Mouse (Mus musculus) kidney, embryonic 16.5 days (tissue): ENCODE measurements around the gene Uchl4. TPM values are rescaled to one million over a fixed set of nuclear protein-coding genes. Genes with fewer than 3 reads are reported as not detected.

ENCODE experiments used
- ATAC-seq: fragments of 200-750 bp; cut with Nextera tagmentation; 2 replicates; pipeline ENCODE4 v1.8.0; 2017; ENCODE audit warnings: moderate TSS enrichment; ENCODE audit not compliant: low FRiP score, low TSS enrichment
- H3K27ac ChIP-seq: fragments of 300-500 bp; sonication (generic); 2 replicates; pipeline ENCODE4 v1.5.1; 2014; ENCODE audit warnings: low read length
- H3K27me3 ChIP-seq: fragments of 300-500 bp; sonication (generic); 2 replicates; pipeline ENCODE4 v1.6.1; 2014; ENCODE audit warnings: low read length, control low read depth, mixed read lengths; ENCODE audit not compliant: insufficient read depth
- H3K36me3 ChIP-seq: fragments of 300-500 bp; sonication (generic); 2 replicates; pipeline ENCODE4 v1.6.1; 2014; ENCODE audit warnings: low read length, control low read depth, mixed read lengths; ENCODE audit not compliant: insufficient read depth
- H3K4me1 ChIP-seq: fragments of 300-500 bp; sonication (generic); 2 replicates; pipeline ENCODE4 v1.6.1; 2014; ENCODE audit warnings: low read length, control low read depth, mixed read lengths; ENCODE audit not compliant: insufficient read depth
- H3K4me2 ChIP-seq: fragments of 300-500 bp; sonication (generic); replicated peaks from 2 replicates; pipeline ENCODE4 v1.6.1; 2014; ENCODE audit warnings: low read depth, low read length
- H3K4me3 ChIP-seq: fragments of 300-500 bp; sonication (generic); 2 replicates; pipeline ENCODE4 v1.5.1; 2014; ENCODE audit warnings: mild to moderate bottlenecking, low read length
- H3K9ac ChIP-seq: fragments of 300-500 bp; sonication (generic); replicated peaks from 2 replicates; pipeline ENCODE4 v1.6.1; 2014; ENCODE audit warnings: low read length
- H3K9me3 ChIP-seq: fragments of 300-500 bp; sonication (generic); 2 replicates; pipeline ENCODE4 v1.6.1; 2016; ENCODE audit warnings: low read length, control low read depth
- WGBS: fragments of 180-500 bp; shearing (Covaris S2); extraction: QIAGEN DNeasy Blood & Tissue Kit; methylation state at CpG from one replicate; pipeline ENCODE4 v1.1.7; 2014; 5-methylcytosine and 5-hydroxymethylcytosine counted together
- polyA plus RNA-seq: library from polyadenylated mRNA; unstranded; fragments of >200 nt; fragmentation: Nextera tagmentation; extraction: Ambion mirVana; gene quantifications from 2 replicates; pipeline ENCODE4 v1.2.1, GENCODE M21; 2015

Uchl4 gene
- polyA plus RNA-seq, 1 experiment from 2014 or later = 2.4 TPM

- Histone ChIP-seq H3K9ac (no peak overlapping the region), H3K4me3 (no peak overlapping the region), H3K4me2 (no peak overlapping the region), H3K4me1 (peaks cover 23% of the 10 kb centered on the region), H3K27ac (peak overlapping the region; percentile 25; the same call in 1 of the 2 replicates), H3K9me3 (no peaks in the 10 kb centered on the region), H3K27me3 (no peaks in the 10 kb centered on the region), H3K36me3 (no peaks in the 10 kb centered on the region)
- 63% methylated on average over 6 of the region's 6 CpGs for WGBS
- ATAC-seq = no peak
Observed at GRCm38 (mm10) chr9:64242381-64242831, 7.4 kb downstream of the Uchl4 start.

- no peaks in the 10 kb centered on the region for H3K9me3 ChIP-seq
- WGBS = 100% methylated on average over 1 of the region's 1 CpGs
- H3K4me2 ChIP-seq = no peak overlapping the region
- no peak for ATAC-seq
- H3K4me3 ChIP-seq = no peak overlapping the region
- H3K27me3 ChIP-seq = no peaks in the 10 kb centered on the region
- no peak overlapping the region for H3K27ac ChIP-seq
- H3K9ac ChIP-seq = no peak overlapping the region
- H3K36me3 ChIP-seq = no peaks in the 10 kb centered on the region
- H3K4me1 ChIP-seq = peaks cover 14% of the 10 kb centered on the region
Observed at GRCm38 (mm10) chr9:64249371-64249770, 14.4 kb downstream of the Uchl4 start.

GRCm38 (mm10) chr9:64250111-64250730 lies 15.2 kb downstream of the Uchl4 start:
- Histone ChIP-seq H3K4me1 (peaks cover 14% of the 10 kb centered on the region), H3K9ac (no peak overlapping the region), H3K27ac (no peak overlapping the region), H3K4me3 (no peak overlapping the region), H3K36me3 (no peaks in the 10 kb centered on the region), H3K4me2 (no peak overlapping the region), H3K27me3 (no peaks in the 10 kb centered on the region), H3K9me3 (no peaks in the 10 kb centered on the region)
- no peak for ATAC-seq

GRCm38 (mm10) chr9:64252591-64253020 lies 17.6 kb downstream of the Uchl4 start:
- peak overlapping the region; percentile 66 for H3K4me2 ChIP-seq
- H3K27me3 ChIP-seq = no peaks in the 10 kb centered on the region
- H3K27ac ChIP-seq = peak overlapping the region; percentile 97
- peak; percentile 17; the same call in 1 of the 2 replicates for ATAC-seq
- WGBS = under 1% methylated on average over 16 of the region's 16 CpGs
- peaks cover 14% of the 10 kb centered on the region for H3K4me1 ChIP-seq
- no peaks in the 10 kb centered on the region for H3K36me3 ChIP-seq
- H3K4me3 ChIP-seq = peak overlapping the region; percentile 98
- peak overlapping the region; percentile 94 for H3K9ac ChIP-seq
- no peaks in the 10 kb centered on the region for H3K9me3 ChIP-seq

- ATAC-seq = peak; percentile 96
Observed at GRCm38 (mm10) chr9:64253021-64253904, 18.3 kb downstream of the Uchl4 start, which contains the start of gene Map2k1. Gene Map2k1, minus strand, starts transcription at chr9:64253631.

GRCm38 (mm10) chr9:64255422-64255821 lies 20.4 kb downstream of the Uchl4 start:
- no peaks in the 10 kb centered on the region for H3K27me3 ChIP-seq
- no peak for ATAC-seq
- no peak overlapping the region for H3K4me2 ChIP-seq
- no peak overlapping the region for H3K27ac ChIP-seq
- peaks cover 14% of the 10 kb centered on the region for H3K4me1 ChIP-seq
- H3K9me3 ChIP-seq = no peaks in the 10 kb centered on the region
- H3K9ac ChIP-seq = no peak overlapping the region
- 85% methylated on average over 3 of the region's 3 CpGs for WGBS
- H3K36me3 ChIP-seq = no peaks in the 10 kb centered on the region
- no peak overlapping the region for H3K4me3 ChIP-seq

More at GRCm38 (mm10) chr9:64253021-64253904, 18.3 kb downstream of the Uchl4 start, which contains the start of gene Map2k1:
- Histone ChIP-seq H3K9me3 (no peaks in the 10 kb centered on the region), H3K27me3 (no peaks in the 10 kb centered on the region), H3K27ac (peak within 1 kb of the TSS; percentile 97), H3K9ac (peak within 1 kb of the TSS; percentile 94), H3K36me3 (no peaks in the 10 kb centered on the region), H3K4me1 (peaks cover 14% of the 10 kb centered on the region), H3K4me3 (peak within 1 kb of the TSS; percentile 98), H3K4me2 (peak within 1 kb of the TSS; percentile 66)
- under 1% methylated on average over 81 of the region's 89 CpGs for WGBS

GRCm38 (mm10) chr9:64256204-64256603 lies 21.2 kb downstream of the Uchl4 start:
- Histone ChIP-seq H3K4me2 (no peak overlapping the region), H3K4me3 (no peak overlapping the region), H3K27me3 (no peaks in the 10 kb centered on the region), H3K9me3 (no peaks in the 10 kb centered on the region), H3K36me3 (no peaks in the 10 kb centered on the region), H3K4me1 (peaks cover 11% of the 10 kb centered on the region), H3K27ac (no peak overlapping the region), H3K9ac (no peak overlapping the region)
- ATAC-seq = no peak
- 87% methylated on average over 3 of the region's 3 CpGs for WGBS

- Histone ChIP-seq H3K27me3 (no peaks in the 10 kb centered on the region), H3K4me3 (no peak overlapping the region), H3K9ac (no peak overlapping the region), H3K9me3 (no peaks in the 10 kb centered on the region), H3K36me3 (no peaks in the 10 kb centered on the region), H3K4me1 (no peaks in the 10 kb centered on the region), H3K4me2 (no peak overlapping the region), H3K27ac (no peak overlapping the region)
- ATAC-seq = no peak
- WGBS = 84% methylated on average over 5 of the region's 5 CpGs
Observed at GRCm38 (mm10) chr9:64259906-64260305, 24.9 kb downstream of the Uchl4 start.

- Histone ChIP-seq H3K36me3 (no peaks in the 10 kb centered on the region), H3K27ac (no peak overlapping the region), H3K4me1 (no peaks in the 10 kb centered on the region), H3K4me3 (no peak overlapping the region), H3K9ac (no peak overlapping the region), H3K27me3 (no peaks in the 10 kb centered on the region), H3K4me2 (no peak overlapping the region), H3K9me3 (no peaks in the 10 kb centered on the region)
- no peak for ATAC-seq
- WGBS = 87% methylated on average over 4 of the region's 4 CpGs
Observed at GRCm38 (mm10) chr9:64261023-64261422, 26.0 kb downstream of the Uchl4 start.

- H3K36me3 ChIP-seq = no peaks in the 10 kb centered on the region
- H3K9me3 ChIP-seq = no peaks in the 10 kb centered on the region
- H3K4me3 ChIP-seq = no peak overlapping the region
- H3K27ac ChIP-seq = no peak overlapping the region
- H3K27me3 ChIP-seq = no peaks in the 10 kb centered on the region
- WGBS = 53% methylated on average over 1 of the region's 1 CpGs
- H3K9ac ChIP-seq = no peak overlapping the region
- H3K4me2 ChIP-seq = no peak overlapping the region
- H3K4me1 ChIP-seq = no peaks in the 10 kb centered on the region
- no peak for ATAC-seq
Observed at GRCm38 (mm10) chr9:64264813-64265212, 29.8 kb downstream of the Uchl4 start.
